Mouse (Mus musculus) gastrocnemius, postnatal 25 days (tissue): ENCODE data around the gene 1700102P08Rik. TPM values are rescaled to one million over a fixed set of nuclear protein-coding genes. Genes with fewer than 3 reads are reported as not detected.

Source experiments
- DNase-seq: peaks from one replicate; pipeline ENCODE4 v3.0.0; 2022
- long read RNA-seq, 2 experiments: library from polyadenylated mRNA; stranded (forward); transcript quantifications; one replicate each; pipeline ENCODE4 v2.0.0; 2021
- total RNA-seq, 2 experiments: library from RNA; stranded (reverse); gene quantifications; 1 replicate in 1 of 2; 2 replicates in 1 of 2; pipeline ENCODE4 v1.2.3; 2021

Gene 1700102P08Rik
- total RNA-seq, result under 1 TPM; 0.40 to 0.46 TPM
- long read RNA-seq, experiment 1, result 0 reads
- long read RNA-seq, experiment 2, result 0 reads

DNA sequence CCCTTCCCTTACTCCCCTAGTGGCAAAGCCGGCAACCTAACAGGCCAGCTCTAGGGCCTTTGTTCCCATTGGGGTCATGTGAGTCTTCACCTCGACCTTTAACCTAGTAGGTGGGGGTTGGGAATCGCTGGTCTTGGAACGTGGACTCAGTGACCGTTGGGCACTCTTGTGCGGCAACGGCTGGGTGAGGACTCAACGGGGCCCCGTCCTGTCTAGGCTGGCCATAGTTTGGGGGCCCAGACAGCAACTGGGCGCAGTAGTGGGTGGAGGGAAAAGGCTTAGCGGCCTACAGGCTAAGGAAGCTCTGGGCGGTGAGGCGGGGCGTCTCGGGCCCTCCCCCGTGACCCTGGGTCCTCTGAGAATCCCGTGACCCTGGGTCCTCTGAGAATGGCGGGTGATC lies at the start of gene 1700102P08Rik:
Gene 1700102P08Rik (plus strand): TSS at position 130 of the 400 bp plus-strand sequence.
- DNase-seq, result no peak

DNA sequence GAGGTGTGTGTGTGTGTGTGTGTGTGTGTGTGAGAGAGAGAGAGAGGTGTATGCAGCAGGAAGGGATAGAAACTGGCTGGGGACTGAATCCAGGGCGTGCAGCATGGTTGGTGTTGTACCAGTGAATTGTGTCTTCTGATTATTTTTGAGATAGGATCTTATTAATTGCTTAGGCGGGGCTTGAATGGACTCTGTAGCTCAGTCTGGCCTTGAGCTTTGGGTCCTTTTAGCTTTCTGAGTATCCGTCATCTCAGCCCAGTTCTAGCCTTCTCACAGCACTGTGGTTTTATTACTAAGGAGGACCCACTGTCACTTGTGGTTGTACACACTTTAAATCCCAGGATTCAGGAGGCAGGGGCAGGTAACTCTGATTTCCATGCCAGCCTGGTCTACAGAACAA lies 49.3 kb upstream of the 1700102P08Rik start:
- no peak for DNase-seq

DNA sequence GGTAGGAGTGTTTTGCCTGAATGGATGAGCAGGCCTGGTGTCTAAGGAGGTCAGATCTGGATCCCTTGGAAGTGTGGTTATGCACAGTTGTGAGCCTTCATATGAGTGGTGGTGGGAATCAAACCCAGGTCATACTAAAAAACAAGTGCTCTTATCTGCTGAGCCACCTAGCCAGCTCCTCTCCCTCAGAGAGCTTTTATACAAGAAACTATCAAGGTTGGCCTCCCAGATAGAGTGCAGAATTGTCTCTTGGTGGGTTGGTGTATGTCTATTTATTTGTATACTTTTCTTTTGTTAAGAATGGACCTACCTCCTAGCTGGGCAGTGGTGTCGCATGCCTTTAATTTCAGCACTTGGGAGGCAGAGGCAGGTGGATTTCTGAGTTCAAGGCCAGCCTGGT lies 48.8 kb upstream of the 1700102P08Rik start:
- DNase-seq, result no peak

DNA sequence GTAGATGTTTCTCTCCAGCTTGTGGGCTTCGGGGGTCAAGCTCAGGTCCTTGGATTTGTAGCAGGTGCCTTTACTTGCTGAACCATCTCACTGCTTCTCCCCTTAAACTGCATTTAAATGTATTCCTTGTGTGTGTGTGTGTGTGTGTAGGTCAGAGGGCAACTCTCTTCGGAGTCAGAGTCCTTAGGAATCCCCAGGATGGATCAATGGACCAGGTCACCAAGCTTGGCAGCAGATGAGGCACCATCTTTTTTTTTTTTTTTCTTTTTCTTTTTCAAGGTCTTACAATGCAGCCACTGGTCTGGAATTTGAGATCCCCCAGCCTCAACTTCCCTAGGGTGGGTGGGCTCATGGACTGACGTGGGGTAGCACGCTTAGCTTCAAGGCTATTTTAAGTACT lies 48.1 kb upstream of the 1700102P08Rik start:
- DNase-seq, result no peak

DNA sequence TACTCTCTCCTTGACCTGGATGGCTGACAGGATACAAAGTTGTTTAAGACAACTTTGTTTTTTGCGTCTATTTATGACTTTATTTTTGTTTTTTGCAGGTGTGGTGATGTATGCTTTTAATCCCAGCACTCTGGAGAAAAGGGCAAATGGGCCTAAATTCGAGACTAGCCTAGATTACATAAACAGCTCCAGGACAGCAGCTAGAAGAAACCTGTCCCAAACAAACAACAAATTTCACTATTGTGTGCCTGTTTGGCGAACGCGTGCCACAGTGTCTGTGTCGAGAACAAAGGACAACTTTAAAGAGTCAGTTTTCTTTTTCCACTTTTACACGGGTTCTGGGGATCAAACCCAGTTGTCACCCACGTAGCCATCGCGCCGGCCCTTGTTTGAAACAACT lies 45.6 kb upstream of the 1700102P08Rik start:
- no peak for DNase-seq

DNA sequence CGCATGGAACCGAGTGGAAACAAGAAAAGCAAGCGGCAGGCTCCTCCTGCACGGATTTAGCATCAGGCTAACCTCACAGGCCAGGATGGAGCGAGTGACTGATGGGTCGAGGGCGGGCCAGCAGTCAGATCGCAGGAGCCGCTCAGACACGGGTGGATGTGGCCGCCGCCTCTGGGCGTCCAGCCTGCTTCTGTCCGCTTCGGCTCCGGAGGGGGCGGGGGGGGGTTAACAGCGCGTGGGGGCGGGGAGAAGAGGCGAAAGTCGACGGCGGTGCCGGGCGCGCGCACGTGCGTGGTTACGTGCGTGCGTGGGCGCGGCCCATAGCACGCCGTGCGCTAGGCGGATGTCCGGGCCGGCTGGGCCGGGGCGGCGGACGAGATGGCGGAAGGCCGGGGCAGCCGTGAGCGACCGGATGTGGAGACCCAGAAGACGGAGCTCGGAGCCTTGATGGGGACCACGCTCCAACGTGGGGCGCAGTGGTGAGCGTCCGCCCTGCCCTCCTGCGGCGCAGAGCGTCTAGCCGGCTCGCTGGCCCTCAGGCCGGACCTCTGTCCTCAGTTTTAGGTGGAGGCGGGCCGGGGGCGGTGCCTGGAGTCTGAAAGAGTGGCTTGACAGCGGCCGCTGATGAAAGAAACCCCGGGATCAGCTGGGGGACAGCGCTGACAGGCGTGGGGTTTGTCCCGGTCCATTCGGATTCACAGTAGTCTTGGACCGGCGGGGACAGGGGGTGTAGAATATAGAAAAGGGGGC lies 44.9 kb upstream of the 1700102P08Rik start, which contains the start of gene Usp4:
Gene Usp4 (plus strand): TSS at position 314 of the 750 bp plus-strand sequence.
- DNase-seq, result peak; percentile 91

DNA sequence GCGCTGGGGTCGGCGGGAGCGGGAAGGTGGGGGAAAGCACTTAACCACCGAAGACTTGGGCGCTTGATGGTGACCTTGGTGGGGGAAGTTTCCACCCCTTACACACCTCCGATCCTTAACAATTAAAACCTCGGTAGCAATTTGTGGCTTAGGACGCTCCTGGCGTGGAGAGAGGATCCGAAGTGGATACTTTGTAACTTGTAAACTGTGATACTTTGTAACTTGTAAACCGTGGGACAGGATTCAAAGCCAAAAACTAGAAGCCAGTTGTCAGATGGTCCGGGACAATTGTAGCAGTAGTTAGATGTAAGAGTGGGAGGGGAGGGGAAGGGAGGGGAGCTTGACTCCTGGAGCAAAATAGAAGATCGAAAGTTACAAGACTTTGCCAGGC lies 44.3 kb upstream of the 1700102P08Rik start:
- DNase-seq, result no peak

DNA sequence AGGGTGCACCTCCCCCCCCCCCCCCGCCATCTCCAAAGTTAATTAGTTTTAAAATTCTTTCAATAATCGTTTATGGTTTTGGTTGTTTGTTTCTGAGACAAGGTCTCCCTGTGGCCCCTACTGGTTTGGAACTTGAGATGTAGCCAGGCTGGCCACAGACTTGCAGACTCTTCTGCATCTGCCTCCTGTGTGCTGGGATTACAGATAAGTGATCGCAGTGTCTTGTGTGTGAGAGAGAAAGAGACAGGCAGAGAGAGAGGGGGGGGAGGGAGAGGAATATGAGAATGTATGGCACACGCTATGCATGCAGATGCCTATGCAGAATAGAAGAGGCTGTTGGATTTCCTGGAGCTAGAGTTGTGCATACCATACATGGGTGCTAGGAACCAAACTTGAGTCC lies 42.9 kb upstream of the 1700102P08Rik start:
- no peak for DNase-seq

DNA sequence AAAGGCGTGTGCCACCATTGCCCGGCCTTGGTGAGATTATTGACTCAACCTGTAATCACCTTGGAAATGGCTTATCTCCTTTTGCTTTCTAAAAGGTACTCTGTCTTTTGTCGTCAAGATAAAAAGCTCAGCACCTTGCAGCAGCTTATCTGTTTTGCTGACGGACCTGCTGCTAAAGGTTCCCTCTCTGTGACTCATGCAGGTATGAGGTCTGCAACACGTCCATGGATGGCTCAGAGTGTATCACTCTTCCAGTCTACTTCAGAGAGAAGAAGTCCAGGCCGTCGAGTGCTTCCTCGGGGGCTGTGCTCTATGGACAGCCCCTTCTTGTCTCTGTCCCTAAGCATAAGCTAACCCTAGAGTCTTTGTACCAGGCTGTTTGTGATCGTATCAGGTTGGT lies 14.4 kb upstream of the 1700102P08Rik start:
- DNase-seq, result no peak

DNA sequence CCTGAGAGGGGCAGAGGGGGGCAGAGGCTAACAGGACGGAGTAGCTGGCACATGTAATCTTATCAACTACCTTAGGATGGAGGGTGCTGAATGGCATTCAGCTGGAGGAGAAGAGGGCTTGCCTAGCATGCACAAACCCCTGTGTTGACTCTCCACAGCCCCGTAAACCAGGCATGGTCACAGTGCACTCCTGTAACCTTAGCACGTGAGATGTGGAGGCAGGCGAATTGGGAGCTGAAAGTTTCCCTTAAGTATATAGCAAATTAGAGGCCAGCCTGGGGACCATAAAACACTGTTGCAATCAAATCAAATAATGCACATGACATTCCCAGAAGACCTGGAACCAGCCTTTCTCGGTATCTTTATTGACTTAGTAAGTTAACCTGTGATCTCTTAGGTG lies 13.9 kb upstream of the 1700102P08Rik start:
- DNase-seq, result no peak

DNA sequence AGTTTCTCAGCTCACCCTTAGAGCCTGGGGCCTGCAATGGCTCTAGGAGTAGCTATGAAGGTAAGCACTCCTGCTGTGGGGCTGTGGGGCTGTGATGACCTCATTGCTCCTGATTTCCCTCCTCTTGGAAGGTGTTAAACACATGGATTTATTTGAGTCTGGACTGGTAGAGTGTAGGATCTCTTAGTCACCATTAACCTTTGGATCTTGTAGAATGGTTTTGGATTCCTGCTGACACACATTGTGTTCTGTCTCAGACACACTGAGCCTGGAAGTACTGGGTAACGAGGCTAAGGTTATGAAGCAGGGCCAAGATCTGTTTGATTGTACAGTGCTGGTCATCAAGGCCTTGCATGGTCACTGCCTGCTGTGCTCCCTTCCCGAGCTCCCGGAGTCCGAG lies 13.3 kb upstream of the 1700102P08Rik start:
- DNase-seq, result no peak

DNA sequence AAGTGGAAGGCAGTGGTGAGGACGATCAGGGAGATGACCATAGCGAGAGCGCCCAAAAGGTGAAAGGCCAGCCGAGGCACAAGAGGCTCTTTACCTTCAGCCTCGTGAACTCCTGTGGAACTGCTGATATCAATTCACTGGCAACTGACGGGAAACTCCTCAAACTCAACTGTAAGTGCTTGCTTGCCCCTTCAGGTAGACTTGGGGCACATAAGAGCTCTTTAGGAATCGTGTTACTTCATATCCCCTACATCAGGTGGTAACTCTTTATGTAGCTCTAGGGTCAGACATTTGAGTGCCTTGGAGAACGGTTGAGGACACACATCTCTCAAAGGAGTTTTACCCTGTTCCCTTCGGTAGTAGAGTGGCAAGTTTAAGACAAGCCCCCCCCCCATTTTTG lies 11.2 kb upstream of the 1700102P08Rik start:
- DNase-seq, result no peak

DNA sequence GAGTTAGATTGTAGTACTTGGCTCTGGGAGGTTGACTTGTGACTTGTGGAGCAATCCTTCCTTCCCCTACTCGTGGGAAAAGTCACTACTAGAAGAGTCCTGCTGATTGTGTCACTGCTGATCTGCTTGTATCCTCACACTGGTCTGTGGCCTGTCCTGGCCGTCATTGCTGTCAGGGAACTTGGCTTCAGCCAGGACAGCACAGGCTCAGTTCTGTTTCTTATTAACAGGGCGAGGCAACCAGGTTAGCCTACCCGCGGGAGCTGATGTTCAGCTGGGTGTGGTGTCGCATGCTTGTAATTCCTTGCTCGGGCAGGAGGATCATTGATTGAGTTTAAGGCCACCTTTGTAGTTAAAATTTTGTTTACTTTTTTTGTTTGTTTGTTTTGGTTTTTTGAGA lies 7.6 kb upstream of the 1700102P08Rik start:
- no peak for DNase-seq

DNA sequence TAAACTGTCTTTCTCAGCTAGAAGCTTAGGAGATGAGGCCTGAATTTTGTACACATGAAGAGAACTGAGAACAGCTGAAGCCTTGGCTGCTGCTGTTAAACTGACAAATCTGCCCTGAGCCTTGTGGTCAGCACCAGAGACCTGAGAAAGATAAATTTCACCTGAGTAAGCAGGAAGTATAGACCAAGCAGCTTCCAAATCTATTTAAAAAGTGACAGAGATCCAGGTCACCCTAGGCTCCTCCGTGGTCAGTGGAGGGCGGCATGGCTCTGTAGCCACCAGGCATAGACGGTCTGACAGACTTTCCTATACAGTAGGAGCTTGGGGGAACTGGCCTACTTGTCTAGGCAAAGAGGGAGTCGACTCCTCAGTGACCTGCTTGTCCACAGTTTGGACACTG lies 5.8 kb upstream of the 1700102P08Rik start:
- DNase-seq, result peak; percentile 44

DNA sequence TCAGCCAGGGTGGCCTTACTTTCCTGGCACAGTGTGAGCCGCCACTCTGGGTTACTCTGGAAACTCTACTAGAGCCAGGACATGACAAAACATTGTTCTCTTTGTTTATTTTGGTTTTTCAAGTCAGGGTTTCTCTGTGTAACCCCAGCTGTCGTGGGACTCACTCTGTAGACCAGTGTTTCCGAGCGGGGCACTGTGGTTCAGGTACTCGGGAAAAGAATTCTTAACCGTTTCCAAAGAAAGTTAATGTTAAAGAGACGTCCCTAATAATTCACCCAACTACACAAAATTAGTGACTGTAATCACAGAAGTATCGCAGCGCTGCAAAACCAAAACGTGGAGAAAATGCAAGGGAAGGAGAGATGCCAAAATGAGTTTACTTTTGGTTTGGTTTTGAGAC lies 4.0 kb upstream of the 1700102P08Rik start:
- DNase-seq, result no peak

DNA sequence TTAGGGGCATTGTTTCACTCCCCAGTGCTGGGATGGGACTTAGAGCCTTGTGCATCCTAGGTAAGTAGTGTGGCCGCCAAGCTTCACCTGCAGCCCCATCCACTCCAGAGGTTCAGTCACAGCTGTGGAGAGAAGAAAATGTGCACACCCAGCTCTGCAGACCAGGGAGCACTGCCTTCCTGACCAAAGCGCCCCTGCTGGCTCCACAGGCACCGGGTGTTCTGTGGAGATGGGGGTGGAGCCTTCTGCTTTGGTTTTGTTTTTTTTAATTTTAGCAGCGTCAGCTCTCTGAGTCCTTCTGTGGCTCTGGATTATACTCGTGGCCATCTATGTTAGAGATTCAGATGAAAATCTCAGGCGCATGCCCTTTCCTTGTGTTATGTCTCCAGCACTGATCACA lies 3.4 kb upstream of the 1700102P08Rik start:
- no peak for DNase-seq

DNA sequence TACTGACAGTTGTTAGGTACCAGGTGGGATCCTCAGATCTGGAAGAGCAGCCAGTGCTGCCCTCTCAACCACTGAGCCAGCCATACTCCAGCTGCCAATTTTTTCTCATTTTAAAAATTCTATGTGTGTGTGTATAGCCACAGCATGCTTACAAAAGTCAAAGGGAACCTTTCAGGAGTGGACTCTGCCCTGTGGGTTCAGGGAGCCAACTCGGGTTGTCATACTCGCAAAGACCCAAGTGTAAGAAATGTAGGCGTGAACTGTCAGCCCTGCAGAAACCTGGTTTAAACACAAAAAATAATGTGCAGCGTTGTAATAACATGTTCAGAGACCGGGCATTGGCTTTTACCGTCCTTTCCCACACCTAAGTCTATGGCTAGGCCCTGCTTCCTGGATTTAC lies 1.6 kb downstream of the 1700102P08Rik start:
- no peak for DNase-seq

DNA sequence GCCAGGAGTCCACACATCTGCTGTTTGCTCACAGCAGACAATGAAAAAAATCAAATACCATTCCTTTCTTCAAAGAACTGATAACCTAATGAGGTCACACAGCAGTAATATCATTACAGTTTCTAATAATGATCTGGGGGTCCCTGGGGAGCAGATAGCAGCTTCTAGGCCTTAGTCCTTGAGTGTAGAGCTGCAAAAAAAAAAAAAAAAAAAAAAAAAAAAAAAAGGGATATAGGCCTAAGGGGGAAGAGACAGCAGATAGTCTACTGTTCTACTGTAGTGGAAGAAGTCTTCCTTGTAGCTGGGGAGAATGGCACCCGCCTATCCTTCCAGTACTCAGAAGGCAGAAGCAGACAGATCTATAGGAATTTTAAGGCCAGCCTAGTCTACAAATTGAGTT lies 2.8 kb downstream of the 1700102P08Rik start:
- DNase-seq, result no peak

DNA sequence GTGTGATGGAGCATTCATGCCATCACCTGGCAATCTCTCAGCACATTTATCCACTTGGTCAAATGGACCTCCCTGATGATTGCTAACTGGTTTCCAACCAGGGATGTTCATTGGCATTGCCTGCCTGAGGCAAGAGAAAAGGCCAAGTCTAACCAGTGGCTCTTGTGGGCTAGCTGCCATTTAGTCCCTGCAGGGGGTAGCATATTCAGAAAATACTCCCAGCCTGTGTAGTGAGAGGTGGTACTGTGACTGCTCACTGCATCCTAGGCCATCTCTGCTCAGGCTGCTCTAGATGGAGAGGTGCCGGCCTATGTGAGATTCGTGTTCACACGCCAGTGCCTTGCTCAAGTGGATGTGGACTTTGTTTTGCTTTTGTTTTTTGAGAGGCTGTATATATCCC lies 5.7 kb downstream of the 1700102P08Rik start:
- no peak for DNase-seq

DNA sequence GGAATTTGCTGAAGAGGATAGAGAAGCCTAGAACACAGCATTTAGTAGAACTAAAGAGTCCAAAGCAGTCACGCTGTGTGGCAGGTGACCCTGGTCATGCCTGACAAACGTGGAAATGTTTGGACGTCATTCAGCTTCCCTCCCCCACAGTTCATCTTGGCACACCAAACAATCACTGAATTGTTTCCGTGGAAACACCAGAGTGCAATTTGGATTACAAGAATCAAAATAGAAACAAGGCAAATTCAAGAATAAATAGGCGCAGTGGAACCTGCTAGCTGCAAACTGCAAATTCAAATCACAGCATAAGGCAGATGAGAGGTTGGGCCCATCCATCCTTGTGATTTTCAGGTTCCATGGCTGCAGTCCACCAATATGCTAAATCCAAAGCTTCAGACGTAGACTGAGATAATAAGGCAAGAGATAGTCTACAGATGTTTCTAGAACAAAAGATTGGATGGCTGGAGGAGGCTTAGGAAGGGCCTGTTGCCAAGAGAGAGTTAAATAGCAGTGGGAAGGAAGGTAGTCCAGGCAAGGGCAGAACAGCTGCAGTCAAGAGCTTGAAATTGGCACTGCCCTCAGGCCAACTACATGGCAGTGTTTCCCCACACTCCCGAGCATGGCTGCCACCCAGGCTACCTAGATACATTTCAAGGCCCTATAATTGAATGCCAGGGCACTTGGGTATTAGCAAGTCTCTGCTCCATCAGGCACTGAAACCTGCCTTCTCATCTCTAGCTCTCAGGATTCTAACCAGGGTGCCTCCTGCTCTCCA lies 8.8 kb downstream of the 1700102P08Rik start:
- DNase-seq, result peak; percentile 73

DNA sequence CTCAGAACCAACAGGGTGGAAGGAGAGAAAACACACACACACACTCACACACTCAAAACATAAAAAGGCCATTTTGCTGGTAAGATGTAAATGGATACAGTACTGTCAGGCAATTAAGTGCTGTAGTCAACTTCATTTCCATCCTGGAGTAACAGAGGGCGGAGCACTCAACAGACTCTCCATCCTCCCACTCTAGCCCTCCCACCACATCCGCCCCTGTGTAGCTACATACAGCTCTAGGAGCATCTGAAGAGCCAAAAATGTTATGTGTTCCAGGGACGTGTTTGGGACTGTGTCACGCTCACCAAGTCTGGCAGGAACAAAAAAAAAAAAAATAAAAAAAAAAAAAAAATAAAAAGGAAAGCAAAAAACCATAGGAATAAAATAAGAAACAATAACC lies 10.5 kb downstream of the 1700102P08Rik start:
- no peak for DNase-seq

DNA sequence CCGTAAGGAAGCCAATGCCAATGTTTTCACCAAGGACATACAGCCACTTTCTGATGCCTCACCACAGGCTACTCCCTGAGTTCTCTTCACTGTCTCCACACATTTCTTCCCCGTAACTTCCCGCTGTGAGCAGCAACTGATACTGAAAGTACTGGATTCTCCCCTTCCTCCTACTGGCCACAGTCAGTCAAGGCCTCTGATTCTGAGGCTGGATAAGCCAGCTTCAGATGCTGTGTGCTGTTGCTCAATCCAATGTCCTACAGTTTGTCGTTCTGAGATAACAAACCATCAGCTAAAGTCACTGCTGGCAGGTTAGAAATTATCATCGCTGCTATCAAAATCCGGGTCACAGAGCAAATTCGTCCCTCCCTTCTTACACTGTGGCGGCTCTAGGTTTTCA lies 11.8 kb downstream of the 1700102P08Rik start:
- no peak for DNase-seq

DNA sequence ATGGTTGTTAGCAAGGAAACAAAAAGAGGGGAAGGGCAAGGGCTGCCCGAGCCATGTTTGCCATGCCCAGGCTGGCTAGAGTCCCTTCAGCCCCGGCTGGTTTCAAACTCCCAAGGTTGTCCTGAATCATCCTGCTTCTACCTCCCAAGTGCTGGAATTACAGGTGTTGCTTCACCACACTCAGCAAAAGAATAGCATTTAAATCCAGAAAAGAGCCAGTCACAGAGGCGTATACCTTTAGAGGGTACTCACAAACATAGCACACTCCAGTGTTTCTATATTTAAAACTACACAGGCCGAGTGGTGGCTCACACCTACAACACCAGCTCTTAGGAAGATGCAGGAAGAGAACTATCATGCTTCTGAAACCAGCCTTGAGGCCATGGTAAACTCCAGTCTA lies 16.9 kb downstream of the 1700102P08Rik start:
- DNase-seq, result no peak
